Mouse (Mus musculus) testis, adult 2 months (tissue): Measurements from ENCODE around the gene Tll1.

Experiments
- CTCF ChIP-seq: fragments of 200-500 bp; IDR thresholded peaks from 2 replicates; pipeline ENCODE4 v1.5.1; 2012; ENCODE audit warnings: low read depth, mild to moderate bottlenecking, inconsistent platforms, low read length, moderate library complexity; ENCODE audit not compliant: control insufficient read depth, insufficient read depth, insufficient replicate concordance
- POLR2A ChIP-seq: fragments of 200-500 bp; IDR thresholded peaks from 2 replicates; pipeline ENCODE4 v1.6.1; 2012; ENCODE audit warnings: low read depth, mild to moderate bottlenecking, inconsistent platforms, low read length, moderate library complexity; ENCODE audit not compliant: control insufficient read depth

GRCm38 (mm10) chr8:64107190-64107589 is 98.9 kb downstream of the Tll1 start:
- TF ChIP-seq CTCF (no peak), POLR2A (no peak)
